Mouse (Mus musculus) spleen, adult 2 months (tissue): ENCODE measurements around the gene Magi1.

Source experiments
- CTCF ChIP-seq: fragments of 200-500 bp; IDR thresholded peaks from 2 replicates; pipeline ENCODE4 v1.5.1; 2011; ENCODE audit warnings: mild to moderate bottlenecking, inconsistent platforms; ENCODE audit not compliant: insufficient read depth, insufficient read length, insufficient replicate concordance; ENCODE audit errors: extremely low read depth
- POLR2A ChIP-seq: fragments of 200-500 bp; IDR thresholded peaks from 2 replicates; pipeline ENCODE4 v1.6.1; 2011; ENCODE audit warnings: low read depth, low read length, inconsistent platforms

DNA sequence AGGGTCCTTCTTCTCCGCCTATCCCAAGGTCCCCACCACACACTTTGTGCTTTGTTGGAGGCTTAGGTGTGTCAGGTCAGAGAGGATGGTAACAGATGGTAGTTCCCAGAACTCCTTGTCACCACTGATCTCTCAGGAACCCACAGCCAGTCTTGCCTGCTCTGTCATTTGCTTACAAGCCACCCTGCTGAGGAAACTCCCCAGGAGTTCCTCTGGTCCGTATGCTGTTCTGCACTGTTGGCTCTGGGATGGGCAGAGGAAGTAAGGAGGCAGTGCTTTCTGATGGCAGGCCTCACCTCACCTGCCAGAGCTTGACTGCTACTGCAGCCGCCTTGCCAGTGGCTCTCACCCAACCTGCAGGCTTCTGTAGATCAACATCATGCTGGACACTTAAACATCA lies 147.0 kb downstream of the Magi1 start:
- TF ChIP-seq CTCF (no peak), POLR2A (no peak)
